Mouse (Mus musculus) myocyte (in vitro differentiated cells): Measurements from ENCODE around the gene Cd86. TPM values are rescaled to one million over a fixed set of nuclear protein-coding genes. Genes with fewer than 3 reads are reported as not detected.

Source experiments
- H3K27me3 ChIP-seq: one replicate; pipeline ENCODE4 v1.6.1; 2011; ENCODE audit not compliant: control insufficient read depth, insufficient read depth, insufficient read length
- H3K36me3 ChIP-seq: one replicate; pipeline ENCODE4 v1.6.1; 2011; ENCODE audit not compliant: control insufficient read depth, insufficient read depth
- H3K4me2 ChIP-seq: one replicate; pipeline ENCODE4 v1.6.1; 2011; ENCODE audit warnings: low read depth, control low read depth
- H3K4me3 ChIP-seq: one replicate; pipeline ENCODE4 v1.5.1; 2011; ENCODE audit warnings: mild to moderate bottlenecking, control low read depth, moderate library complexity
- H3K79me2 ChIP-seq: one replicate; pipeline ENCODE4 v1.6.1; 2011; ENCODE audit not compliant: control insufficient read depth, insufficient read depth
- H3ac ChIP-seq: one replicate; pipeline ENCODE4 v1.6.1; 2011; ENCODE audit not compliant: control insufficient read depth, insufficient read length
- CEBPB ChIP-seq: IDR thresholded peaks from 2 replicates; pipeline ENCODE4 v1.6.1; 2011; ENCODE audit warnings: mild to moderate bottlenecking, moderate library complexity; ENCODE audit not compliant: poor library complexity, insufficient read depth, severe bottlenecking
- E2F4 ChIP-seq: IDR thresholded peaks from one replicate; pipeline ENCODE4 v1.6.1; 2011; ENCODE audit warnings: mild to moderate bottlenecking, control low read depth, moderate library complexity; ENCODE audit not compliant: insufficient read depth
- MAX ChIP-seq: IDR thresholded peaks from one replicate; pipeline ENCODE4 v1.6.1; 2011; ENCODE audit warnings: low read depth, mild to moderate bottlenecking, control low read depth
- MYOD1 ChIP-seq, 3 experiments: IDR thresholded peaks; one replicate each; pipeline ENCODE4 v1.6.1; 2011; ENCODE audit warnings: control low read depth in 2 of 3, low read depth in 2 of 3, mild to moderate bottlenecking in 2 of 3, moderate library complexity in 1 of 3; ENCODE audit not compliant: insufficient read length in 2 of 3, control insufficient read depth in 1 of 3
- MYOG ChIP-seq, 3 experiments: IDR thresholded peaks; one replicate each; pipeline ENCODE4 v1.6.1; 2011; ENCODE audit warnings: control low read depth in 2 of 3, low read depth in 2 of 3, mild to moderate bottlenecking in 2 of 3; ENCODE audit not compliant: insufficient read length in 2 of 3, control insufficient read depth in 1 of 3, insufficient read depth in 1 of 3
- POLR2A ChIP-seq: IDR thresholded peaks from one replicate; pipeline ENCODE4 v1.6.1; 2011; ENCODE audit warnings: low read depth, mild to moderate bottlenecking, control low read depth, moderate library complexity; ENCODE audit not compliant: insufficient read length
- POLR2AphosphoS2 ChIP-seq: IDR thresholded peaks from one replicate; pipeline ENCODE4 v1.6.1; 2011; ENCODE audit warnings: low read depth, control low read depth; ENCODE audit not compliant: insufficient read length
- REST ChIP-seq: IDR thresholded peaks from one replicate; pipeline ENCODE4 v1.6.1; 2011; ENCODE audit warnings: mild to moderate bottlenecking, control low read depth, moderate library complexity; ENCODE audit not compliant: insufficient read depth, insufficient read length
- SRF ChIP-seq: IDR thresholded peaks from one replicate; pipeline ENCODE4 v1.6.1; 2011; ENCODE audit warnings: low read depth; ENCODE audit not compliant: control insufficient read depth, insufficient read length
- TCF12 ChIP-seq: IDR thresholded peaks from one replicate; pipeline ENCODE4 v1.6.1; 2011; ENCODE audit warnings: mild to moderate bottlenecking, control low read depth; ENCODE audit not compliant: poor library complexity, insufficient read depth, severe bottlenecking
- TCF3 ChIP-seq: IDR thresholded peaks from one replicate; pipeline ENCODE4 v1.6.1; 2011; ENCODE audit warnings: low read depth, control low read depth; ENCODE audit not compliant: insufficient read length
- USF1 ChIP-seq: IDR thresholded peaks from one replicate; pipeline ENCODE4 v1.6.1; 2011; ENCODE audit warnings: low read depth, mild to moderate bottlenecking, control low read depth, moderate library complexity
- polyA plus RNA-seq: library from polyadenylated mRNA; unstranded; fragments of >200 nt; fragmentation: generic; extraction: Trizol; gene quantifications from one replicate; pipeline ENCODE4 v1.2.1, GENCODE M21; 2012; ENCODE audit warnings: missing spikeins

Cd86 gene
- polyA plus RNA-seq, 1 experiment, result not detected

GRCm38 (mm10) chr16:36691484-36691883, 25.6 kb upstream of the Cd86 start:
- Histone ChIP-seq H3K36me3 (no peaks in the 10 kb centered on the region), H3K4me2 (no peak overlapping the region), H3K27me3 (no peaks in the 10 kb centered on the region), H3K4me3 (no peak overlapping the region), H3ac (no peak overlapping the region), H3K79me2 (no peaks in the 10 kb centered on the region)
- TF ChIP-seq CEBPB (no peak), MYOG (IDR thresholded peaks at IDR 0.05; ENCODE audit: control insufficient read depth in 1 of 3, insufficient read depth in 1 of 3, insufficient read length in 2 of 3, low read depth in 2 of 3) (no peak), MAX (no peak), MYOD1 (IDR thresholded peaks at IDR 0.05; ENCODE audit: control insufficient read depth in 1 of 3, insufficient read length in 2 of 3, low read depth in 2 of 3) (no peak), POLR2AphosphoS2 (no peak)

DNA sequence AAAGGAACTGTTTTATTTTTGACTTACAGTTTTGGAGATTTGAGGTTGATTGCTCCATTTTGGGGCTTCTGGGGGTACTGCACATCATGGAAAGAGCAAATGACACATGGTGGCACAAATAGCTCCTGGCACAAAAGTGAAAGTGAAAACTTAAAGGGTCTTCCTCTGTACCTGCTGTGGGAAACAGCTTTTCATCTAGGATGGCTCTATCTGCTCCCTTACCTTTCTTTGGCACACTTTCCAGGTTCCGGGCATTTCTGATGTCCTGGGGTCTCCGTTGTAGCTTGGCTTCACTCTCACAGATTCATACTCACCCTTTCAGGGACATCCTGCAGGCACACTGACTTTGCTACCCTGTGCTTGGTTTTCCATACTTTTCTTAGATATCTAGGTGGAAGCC, 22.2 kb upstream of the Cd86 start:
- Histone ChIP-seq H3K4me2 (no peak overlapping the region), H3K79me2 (no peaks in the 10 kb centered on the region), H3K27me3 (no peaks in the 10 kb centered on the region), H3ac (no peak overlapping the region), H3K36me3 (no peaks in the 10 kb centered on the region), H3K4me3 (no peak overlapping the region)
- TF ChIP-seq POLR2A, result no peak
- TF ChIP-seq MAX, result no peak
- TF ChIP-seq SRF, result no peak
- no peak for TF ChIP-seq POLR2AphosphoS2
- no peak for TF ChIP-seq MYOG (IDR thresholded peaks at IDR 0.05; ENCODE audit: control insufficient read depth in 1 of 3, insufficient read depth in 1 of 3, insufficient read length in 2 of 3, low read depth in 2 of 3)
- no peak for TF ChIP-seq TCF3
- no peak for TF ChIP-seq CEBPB
- TF ChIP-seq TCF12, result no peak
- no peak for TF ChIP-seq E2F4
- TF ChIP-seq USF1, result no peak
- no peak for TF ChIP-seq REST
- TF ChIP-seq MYOD1 (IDR thresholded peaks at IDR 0.05; ENCODE audit: control insufficient read depth in 1 of 3, insufficient read length in 2 of 3, low read depth in 2 of 3), result no peak

GRCm38 (mm10) chr16:36684325-36684918, 18.5 kb upstream of the Cd86 start:
- H3K4me2 ChIP-seq, result no peak overlapping the region
- H3K36me3 ChIP-seq, result no peaks in the 10 kb centered on the region
- TF ChIP-seq MYOG (IDR thresholded peaks at IDR 0.05; ENCODE audit: control insufficient read depth in 1 of 3, insufficient read depth in 1 of 3, insufficient read length in 2 of 3, low read depth in 2 of 3) (no peak), CEBPB (no peak), POLR2AphosphoS2 (no peak), TCF3 (no peak), SRF (no peak), TCF12 (no peak), MYOD1 (IDR thresholded peaks at IDR 0.05; ENCODE audit: control insufficient read depth in 1 of 3, insufficient read length in 2 of 3, low read depth in 2 of 3) (no peak), MAX (no peak)
- no peak overlapping the region for H3ac ChIP-seq
- H3K27me3 ChIP-seq, result no peaks in the 10 kb centered on the region
- no peaks in the 10 kb centered on the region for H3K79me2 ChIP-seq
- H3K4me3 ChIP-seq, result no peak overlapping the region

DNA sequence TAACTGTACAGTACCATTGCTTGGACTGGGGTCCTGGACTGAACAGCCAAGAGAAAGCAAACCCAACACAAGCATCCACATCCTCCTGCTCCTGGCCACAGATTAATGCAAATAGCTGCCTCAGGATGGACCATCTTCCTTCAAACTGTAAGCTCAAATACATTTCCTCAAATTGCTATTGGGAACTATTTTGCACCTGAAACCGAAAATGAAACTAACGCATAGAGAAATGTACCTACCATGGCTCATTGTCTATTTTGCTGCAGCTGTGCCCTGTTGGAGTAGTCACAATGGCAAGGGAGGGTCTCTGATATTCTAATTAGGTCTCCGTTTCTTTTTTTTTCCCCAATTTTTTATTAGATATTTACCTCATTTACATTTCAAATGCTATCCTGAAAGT, 15.9 kb upstream of the Cd86 start:
- no peaks in the 10 kb centered on the region for H3K79me2 ChIP-seq
- no peaks in the 10 kb centered on the region for H3K36me3 ChIP-seq
- H3ac ChIP-seq, result no peak overlapping the region
- H3K4me2 ChIP-seq, result peak overlapping the region; percentile 12
- no peak overlapping the region for H3K4me3 ChIP-seq
- H3K27me3 ChIP-seq, result no peaks in the 10 kb centered on the region
- TF ChIP-seq SRF, result no peak
- TF ChIP-seq MYOD1 (IDR thresholded peaks at IDR 0.05; ENCODE audit: control insufficient read depth in 1 of 3, insufficient read length in 2 of 3, low read depth in 2 of 3), result no peak
- no peak for TF ChIP-seq REST
- no peak for TF ChIP-seq POLR2AphosphoS2
- TF ChIP-seq CEBPB, result no peak
- TF ChIP-seq USF1, result no peak
- no peak for TF ChIP-seq POLR2A
- TF ChIP-seq TCF3, result no peak
- no peak for TF ChIP-seq E2F4
- TF ChIP-seq TCF12, result no peak
- no peak for TF ChIP-seq MAX
- TF ChIP-seq MYOG (IDR thresholded peaks at IDR 0.05; ENCODE audit: control insufficient read depth in 1 of 3, insufficient read depth in 1 of 3, insufficient read length in 2 of 3, low read depth in 2 of 3), result no peak

- H3K27me3 ChIP-seq, result no peaks in the 10 kb centered on the region
- no peak for TF ChIP-seq USF1
- H3ac ChIP-seq, result no peak overlapping the region
- no peaks in the 10 kb centered on the region for H3K36me3 ChIP-seq
- no peaks in the 10 kb centered on the region for H3K79me2 ChIP-seq
- no peak overlapping the region for H3K4me3 ChIP-seq
- H3K4me2 ChIP-seq, result no peak overlapping the region
Observed at GRCm38 (mm10) chr16:36675902-36676301, 10.0 kb upstream of the Cd86 start.
